Mouse (Mus musculus): ENCODE measurements around the gene Coro2b. TPM values are rescaled to one million over a fixed set of nuclear protein-coding genes. Genes with fewer than 3 reads are reported as not detected.

Gene Coro2b
- polyA plus RNA-seq, 1 experiment from 2014 or later: 5.8 TPM

DNA sequence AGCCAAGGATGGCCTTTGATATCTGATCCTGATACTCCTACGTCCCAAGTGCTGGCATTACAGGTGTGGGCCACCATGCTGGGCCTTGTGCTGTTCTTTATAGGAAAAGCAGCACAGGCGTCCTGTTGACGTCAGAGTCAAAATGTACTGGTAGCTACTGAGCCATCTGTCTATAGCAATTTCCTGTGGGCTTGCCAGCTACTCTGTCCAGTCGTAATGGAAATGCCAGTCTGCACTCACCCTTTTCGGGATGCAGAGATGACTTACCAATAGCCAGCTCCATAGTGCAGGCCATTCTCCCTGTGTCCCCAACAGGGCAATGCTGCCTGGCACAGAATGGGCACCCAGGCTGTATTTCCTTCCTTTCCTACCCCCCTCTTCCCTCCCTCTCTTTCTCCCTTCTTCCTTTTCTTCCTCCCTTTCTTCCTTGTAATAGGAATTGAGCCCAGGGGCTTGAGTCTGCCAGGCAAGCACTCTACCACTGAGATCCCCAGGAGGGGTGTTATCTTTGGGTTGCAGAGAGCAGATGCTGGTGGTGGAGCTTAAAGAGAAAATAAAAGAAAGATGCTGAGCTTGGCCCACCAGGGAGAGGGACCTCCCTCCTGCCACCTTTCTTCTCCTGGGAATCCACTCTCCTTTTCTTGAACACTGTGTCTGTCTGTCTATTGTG lies 98.6 kb downstream of the Coro2b start:
- WGBS: 67% methylated on average over 5 of the region's 5 CpGs
- Histone ChIP-seq H3K9ac (peak overlapping the region; percentile 33), H3K4me3 (no peak overlapping the region), H3K4me2 (0 out of 2 replicates have a peak overlapping the region, but pooled peaks have one; percentile 9), H3K27me3 (replicated peaks) (no peaks in the 10 kb centered on the region), H3K4me1 (replicated peaks) (peaks cover 42% of the 10 kb centered on the region), H3K27ac (ENCODE audit: poor library complexity, severe bottlenecking) (peak overlapping the region; percentile 98), H3K9me3 (replicated peaks) (no peaks in the 10 kb centered on the region), H3K36me3 (no peaks in the 10 kb centered on the region)
- no peak for ATAC-seq (ENCODE audit: insufficient number of reproducible peaks, low FRiP score)

DNA sequence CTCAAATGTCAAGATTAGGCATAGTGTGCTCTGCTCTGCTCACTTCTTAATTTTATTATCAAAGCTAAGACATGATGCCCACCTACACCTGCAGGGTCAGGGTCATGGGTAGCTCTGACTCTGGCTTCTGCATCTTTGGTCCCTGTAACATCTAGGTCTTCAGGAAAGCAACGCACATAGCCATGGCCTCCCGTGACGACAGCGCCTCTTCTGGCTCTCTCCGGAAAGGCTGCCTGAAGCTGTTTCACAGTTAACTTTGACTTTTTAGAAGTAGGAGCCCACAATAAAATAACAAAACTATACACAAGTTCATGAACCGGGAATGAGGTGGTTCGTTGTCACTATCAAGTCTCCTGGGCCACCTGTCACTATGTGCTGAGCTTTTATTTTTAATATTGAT lies 99.4 kb downstream of the Coro2b start:
- Histone ChIP-seq H3K4me1 (replicated peaks) (peaks cover 49% of the 10 kb centered on the region), H3K9ac (no peak overlapping the region), H3K36me3 (no peaks in the 10 kb centered on the region), H3K27ac (ENCODE audit: poor library complexity, severe bottlenecking) (peak overlapping the region; percentile 98), H3K4me3 (no peak overlapping the region), H3K4me2 (no peak overlapping the region), H3K27me3 (replicated peaks) (no peaks in the 10 kb centered on the region), H3K9me3 (replicated peaks) (no peaks in the 10 kb centered on the region)
- ATAC-seq (ENCODE audit: insufficient number of reproducible peaks, low FRiP score): no peak
- WGBS: 84% methylated on average over 7 of the region's 7 CpGs

DNA sequence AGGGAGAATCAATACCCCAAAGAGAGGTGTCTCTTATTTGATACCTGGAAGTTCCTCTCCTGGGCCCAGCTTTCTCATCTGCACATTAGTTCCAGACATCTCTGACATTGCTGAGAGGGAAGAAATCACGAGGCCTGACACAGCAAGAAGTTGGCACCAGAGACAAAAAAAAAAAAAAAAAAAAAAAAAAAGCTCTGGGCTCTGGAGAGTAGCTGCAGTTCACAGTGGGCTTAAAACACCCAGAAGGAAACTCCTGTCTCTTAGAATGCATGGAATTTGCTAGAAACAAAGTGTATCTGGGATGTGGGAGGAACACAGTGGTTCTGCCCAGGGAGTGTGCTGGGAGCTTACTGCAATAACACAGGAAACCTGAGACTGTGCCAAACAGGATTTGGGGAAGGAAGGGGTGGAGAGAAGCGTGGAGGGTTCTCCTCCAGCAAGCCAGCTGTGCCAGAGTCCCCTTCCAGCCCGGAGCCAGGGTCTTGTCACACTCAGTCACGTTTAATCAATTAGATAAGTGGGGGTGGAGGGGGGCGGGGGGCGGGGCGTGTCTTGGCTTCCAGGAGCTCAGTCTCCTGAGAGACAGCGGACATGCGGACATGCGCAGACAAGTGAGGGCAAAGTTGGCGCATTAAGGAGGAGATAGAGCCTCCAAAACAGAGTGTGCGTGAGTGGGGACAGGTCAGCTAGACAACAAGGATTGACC lies 101.1 kb downstream of the Coro2b start:
- H3K9ac ChIP-seq: peak overlapping the region; percentile 54; the same call in 1 of the 2 replicates
- no peak overlapping the region for H3K4me3 ChIP-seq
- WGBS: 2% methylated on average over 12 of the region's 12 CpGs
- H3K9me3 ChIP-seq (replicated peaks): no peaks in the 10 kb centered on the region
- peak overlapping the region; percentile 30 for H3K4me2 ChIP-seq
- H3K27ac ChIP-seq (ENCODE audit: poor library complexity, severe bottlenecking): peak overlapping the region; percentile 96
- H3K27me3 ChIP-seq (replicated peaks): no peaks in the 10 kb centered on the region
- peaks cover 52% of the 10 kb centered on the region for H3K4me1 ChIP-seq (replicated peaks)
- H3K36me3 ChIP-seq: peaks cover 5% of the 10 kb centered on the region; the same call in 1 of the 2 replicates
- ATAC-seq (ENCODE audit: insufficient number of reproducible peaks, low FRiP score): peak; percentile 89

DNA sequence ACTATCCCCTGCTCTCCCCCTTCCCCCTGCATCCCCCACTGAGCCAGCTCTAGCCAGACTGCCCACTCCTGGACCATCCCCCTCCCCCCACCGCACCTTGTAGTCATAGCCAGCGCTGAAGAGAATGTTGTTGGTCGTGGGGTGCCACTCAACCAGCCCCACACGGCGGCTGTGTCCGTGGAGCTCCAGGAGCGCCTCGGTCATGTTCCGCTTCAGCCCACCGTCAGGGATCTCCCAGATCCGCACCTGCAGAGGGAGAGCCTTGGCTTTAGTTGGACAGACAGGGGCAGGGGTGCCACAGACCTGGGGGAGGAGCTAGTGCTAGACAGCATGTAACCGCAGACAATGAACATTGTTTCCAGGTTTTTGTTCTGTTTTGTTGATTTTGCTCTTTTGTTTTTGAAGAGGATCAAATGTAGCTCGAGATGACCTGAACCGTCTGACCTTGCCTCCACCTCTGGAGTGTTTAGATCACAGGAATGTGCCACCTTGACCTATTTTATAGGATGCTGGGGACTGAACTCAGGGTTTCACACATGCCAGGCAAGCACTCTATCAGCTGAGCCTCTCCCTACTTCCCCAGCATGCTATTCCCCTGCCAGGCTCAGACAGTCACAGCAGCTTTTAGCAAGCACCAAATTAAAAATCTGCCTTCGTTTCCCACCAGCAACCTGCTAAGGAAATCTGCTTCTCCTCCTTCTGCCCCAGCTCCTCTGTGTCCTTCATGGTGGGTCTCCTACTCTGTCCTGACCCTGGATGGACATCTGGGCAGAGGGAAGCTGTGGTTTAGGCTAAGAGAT lies 104.4 kb downstream of the Coro2b start:
- H3K27ac ChIP-seq (ENCODE audit: poor library complexity, severe bottlenecking): no peak overlapping the region
- peaks cover 15% of the 10 kb centered on the region for H3K36me3 ChIP-seq
- H3K9ac ChIP-seq: no peak overlapping the region
- no peak overlapping the region for H3K4me2 ChIP-seq
- ATAC-seq (ENCODE audit: insufficient number of reproducible peaks, low FRiP score): no peak
- H3K4me1 ChIP-seq (replicated peaks): peaks cover 36% of the 10 kb centered on the region
- H3K4me3 ChIP-seq: no peak overlapping the region
- H3K9me3 ChIP-seq (replicated peaks): 0 out of 2 replicates have a peak, but pooled peaks cover 3% of the 10 kb centered on the region
- H3K27me3 ChIP-seq (replicated peaks): no peaks in the 10 kb centered on the region
- 74% methylated on average over 15 of the region's 15 CpGs for WGBS

DNA sequence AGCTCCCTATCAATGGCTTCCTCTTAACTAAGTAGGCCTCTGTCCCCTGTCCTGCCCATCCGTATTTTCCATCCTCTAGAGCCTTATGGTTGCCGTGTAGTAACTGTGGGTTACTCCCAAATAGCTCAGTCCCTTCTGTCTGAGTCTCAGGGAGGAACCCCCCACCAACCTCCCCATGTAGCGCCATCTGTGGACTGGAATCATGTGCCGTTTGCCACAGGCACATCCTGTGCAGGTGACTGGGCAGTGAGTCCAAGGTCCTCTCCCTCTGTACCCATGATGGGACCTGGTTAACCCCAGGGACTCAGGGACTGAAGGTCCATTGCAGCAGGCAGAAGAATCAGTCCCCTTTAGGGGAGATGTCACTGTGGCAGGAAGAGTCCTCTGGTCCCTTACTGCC lies 106.1 kb downstream of the Coro2b start:
- Histone ChIP-seq H3K36me3 (peaks cover 15% of the 10 kb centered on the region), H3K4me3 (no peak overlapping the region), H3K9me3 (replicated peaks) (0 out of 2 replicates have a peak, but pooled peaks cover 3% of the 10 kb centered on the region), H3K27ac (ENCODE audit: poor library complexity, severe bottlenecking) (no peak overlapping the region; the same call in 1 of the 2 replicates), H3K9ac (no peak overlapping the region), H3K4me1 (replicated peaks) (peaks cover 27% of the 10 kb centered on the region), H3K4me2 (no peak overlapping the region), H3K27me3 (replicated peaks) (no peaks in the 10 kb centered on the region)
- no peak for ATAC-seq (ENCODE audit: insufficient number of reproducible peaks, low FRiP score)
- WGBS: 85% methylated on average over 4 of the region's 4 CpGs

DNA sequence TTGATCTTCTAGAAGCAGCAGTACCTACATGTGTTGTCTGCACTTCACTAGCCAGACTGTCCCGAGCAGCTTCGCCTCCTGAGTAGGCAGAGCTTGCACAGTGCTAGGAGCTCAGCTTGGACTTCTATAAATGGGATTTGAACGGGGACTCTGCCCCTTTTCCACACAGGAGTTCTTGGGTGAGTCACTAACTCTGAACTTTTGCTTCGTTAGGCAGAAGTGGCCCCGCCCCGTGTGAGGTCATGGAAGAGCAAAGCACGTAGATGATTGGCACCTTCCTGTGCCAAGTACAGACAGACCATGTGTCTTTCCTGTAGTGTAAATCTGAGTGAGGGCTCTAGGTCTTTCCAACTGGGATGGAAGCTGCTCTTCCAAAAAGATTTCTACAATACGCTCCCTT lies 109.8 kb downstream of the Coro2b start:
- Histone ChIP-seq H3K36me3 (peaks cover 15% of the 10 kb centered on the region), H3K4me1 (replicated peaks) (peaks cover 17% of the 10 kb centered on the region), H3K27me3 (replicated peaks) (no peaks in the 10 kb centered on the region), H3K4me3 (no peak overlapping the region), H3K9ac (no peak overlapping the region; the same call in 1 of the 2 replicates), H3K4me2 (no peak overlapping the region), H3K9me3 (replicated peaks) (0 out of 2 replicates have a peak, but pooled peaks cover 3% of the 10 kb centered on the region), H3K27ac (ENCODE audit: poor library complexity, severe bottlenecking) (no peak overlapping the region)
- 73% methylated on average over 8 of the region's 8 CpGs for WGBS
- no peak for ATAC-seq (ENCODE audit: insufficient number of reproducible peaks, low FRiP score)

DNA sequence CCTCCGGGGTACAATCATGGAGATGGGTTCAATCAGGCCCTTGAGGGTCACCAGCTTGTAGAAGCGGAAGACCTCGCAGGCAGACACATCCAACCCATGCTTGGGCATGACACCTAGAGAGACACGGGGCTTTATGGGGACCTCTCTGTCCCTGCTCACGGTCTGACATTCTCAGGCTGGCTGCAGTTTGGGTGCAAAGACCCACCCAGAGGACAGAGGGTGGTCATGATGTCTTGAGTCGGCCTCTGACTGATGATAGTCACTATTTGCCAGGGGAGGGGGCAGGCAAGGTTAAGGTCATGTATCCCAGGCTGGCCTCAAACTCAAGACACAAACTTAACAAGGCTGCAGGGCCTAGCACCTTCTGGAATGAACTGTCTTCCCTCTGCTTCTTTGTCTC lies 110.3 kb downstream of the Coro2b start:
- peaks cover 15% of the 10 kb centered on the region for H3K36me3 ChIP-seq
- no peaks in the 10 kb centered on the region for H3K27me3 ChIP-seq (replicated peaks)
- 92% methylated on average over 6 of the region's 6 CpGs for WGBS
- no peak overlapping the region for H3K9ac ChIP-seq
- H3K4me2 ChIP-seq: no peak overlapping the region
- ATAC-seq (ENCODE audit: insufficient number of reproducible peaks, low FRiP score): no peak
- no peak overlapping the region for H3K4me3 ChIP-seq
- peaks cover 18% of the 10 kb centered on the region for H3K4me1 ChIP-seq (replicated peaks)
- H3K27ac ChIP-seq (ENCODE audit: poor library complexity, severe bottlenecking): no peak overlapping the region
- 0 out of 2 replicates have a peak, but pooled peaks cover 3% of the 10 kb centered on the region for H3K9me3 ChIP-seq (replicated peaks)

DNA sequence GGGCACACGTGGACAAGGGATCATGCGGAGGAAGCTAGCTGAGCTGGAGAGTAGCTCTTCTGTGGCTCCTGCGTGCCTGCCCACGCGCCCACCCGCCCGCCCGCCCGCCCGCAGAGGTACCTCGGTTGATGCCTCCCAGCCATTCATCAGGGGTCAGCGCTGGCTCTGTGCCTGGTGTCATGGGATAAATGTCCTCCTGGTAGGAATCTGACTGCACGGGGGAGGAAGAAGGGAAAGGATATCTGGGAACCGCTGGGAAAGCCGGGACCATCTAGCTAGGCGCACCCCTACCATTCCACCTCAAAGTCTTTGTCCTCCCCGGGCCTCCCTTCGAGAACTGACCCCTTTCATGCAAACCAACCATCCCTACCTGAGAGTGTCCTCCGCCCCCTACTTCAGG lies 110.8 kb downstream of the Coro2b start:
- H3K27me3 ChIP-seq (replicated peaks): no peaks in the 10 kb centered on the region
- H3K36me3 ChIP-seq: peaks cover 12% of the 10 kb centered on the region
- H3K4me2 ChIP-seq: no peak overlapping the region
- peaks cover 22% of the 10 kb centered on the region for H3K4me1 ChIP-seq (replicated peaks)
- H3K9me3 ChIP-seq (replicated peaks): 0 out of 2 replicates have a peak, but pooled peaks cover 3% of the 10 kb centered on the region
- 86% methylated on average over 19 of the region's 19 CpGs for WGBS
- H3K27ac ChIP-seq (ENCODE audit: poor library complexity, severe bottlenecking): 0 out of 2 replicates have a peak overlapping the region, but pooled peaks have one; percentile 2
- no peak overlapping the region for H3K4me3 ChIP-seq
- ATAC-seq (ENCODE audit: insufficient number of reproducible peaks, low FRiP score): no peak
- H3K9ac ChIP-seq: no peak overlapping the region

DNA sequence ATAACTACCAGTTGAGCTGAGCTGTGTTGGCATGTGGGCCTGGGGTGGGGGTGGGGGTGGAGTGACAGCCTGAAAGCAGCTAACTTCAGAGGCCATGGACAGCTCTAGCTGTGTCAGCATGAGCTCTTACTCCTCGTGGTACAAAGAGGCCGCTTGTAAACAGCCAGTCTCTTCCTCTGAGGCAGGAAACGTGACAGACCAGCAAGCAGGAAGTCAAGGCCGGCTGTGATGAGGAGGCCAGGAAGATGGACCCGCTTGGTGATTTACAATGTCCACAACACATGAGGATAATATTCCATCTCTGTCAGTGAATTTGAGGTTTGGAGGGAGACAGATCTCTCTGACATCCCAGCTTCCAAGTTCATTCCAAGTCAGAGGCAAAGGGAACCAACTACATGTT lies 111.6 kb downstream of the Coro2b start:
- Histone ChIP-seq H3K4me2 (no peak overlapping the region), H3K27me3 (replicated peaks) (no peaks in the 10 kb centered on the region), H3K36me3 (peaks cover 4% of the 10 kb centered on the region), H3K27ac (ENCODE audit: poor library complexity, severe bottlenecking) (0 out of 2 replicates have a peak overlapping the region, but pooled peaks have one; percentile 5), H3K9me3 (replicated peaks) (0 out of 2 replicates have a peak, but pooled peaks cover under 1% of the 10 kb centered on the region), H3K9ac (no peak overlapping the region), H3K4me1 (replicated peaks) (peaks cover 30% of the 10 kb centered on the region), H3K4me3 (no peak overlapping the region)
- WGBS: 39% methylated on average over 5 of the region's 5 CpGs
- ATAC-seq (ENCODE audit: insufficient number of reproducible peaks, low FRiP score): no peak

DNA sequence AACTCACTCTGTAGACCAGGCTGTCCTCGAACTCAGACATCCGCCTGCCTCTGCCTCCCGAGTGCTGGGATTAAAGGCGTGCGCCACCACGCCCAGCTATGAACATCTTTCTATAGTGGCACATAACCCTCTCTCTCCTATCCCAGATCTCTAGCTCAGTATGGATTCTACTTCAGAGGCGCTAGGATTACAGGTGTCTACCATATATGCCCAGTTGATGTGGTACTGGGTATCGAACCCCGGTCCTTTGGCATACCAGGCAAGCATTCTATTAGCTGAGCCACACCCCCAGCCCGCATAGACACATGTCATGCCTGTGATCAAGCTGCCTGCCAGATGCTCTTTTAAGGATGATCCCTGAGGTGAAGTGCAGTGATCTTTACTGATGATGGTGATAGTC lies 113.0 kb downstream of the Coro2b start:
- Histone ChIP-seq H3K27ac (ENCODE audit: poor library complexity, severe bottlenecking) (no peak overlapping the region), H3K27me3 (replicated peaks) (no peaks in the 10 kb centered on the region), H3K36me3 (no peaks in the 10 kb centered on the region), H3K4me2 (no peak overlapping the region), H3K4me3 (no peak overlapping the region), H3K9me3 (replicated peaks) (0 out of 2 replicates have a peak, but pooled peaks cover 2% of the 10 kb centered on the region), H3K4me1 (replicated peaks) (peaks cover 43% of the 10 kb centered on the region), H3K9ac (no peak overlapping the region)
- no peak for ATAC-seq (ENCODE audit: insufficient number of reproducible peaks, low FRiP score)
- 92% methylated on average over 10 of the region's 10 CpGs for WGBS

DNA sequence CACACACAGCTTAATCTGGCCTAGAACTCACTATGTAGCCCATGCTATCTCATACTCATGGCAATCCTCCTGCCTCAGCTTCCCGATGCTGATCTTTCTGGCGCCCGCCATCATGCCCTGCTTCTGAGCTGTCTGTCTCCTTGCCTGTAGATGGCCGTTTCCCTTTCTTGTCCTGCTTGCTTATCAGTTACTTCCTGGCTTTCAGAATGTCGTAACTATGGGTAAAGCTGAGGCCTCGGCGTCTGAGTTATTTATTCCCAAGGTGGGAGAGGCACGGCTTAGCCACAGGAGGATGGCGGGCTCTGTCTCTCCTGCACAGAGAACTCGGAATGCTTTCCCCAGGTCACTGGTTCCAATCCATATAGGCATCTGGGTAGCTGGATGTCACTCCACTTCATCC lies 113.9 kb downstream of the Coro2b start:
- Histone ChIP-seq H3K27me3 (replicated peaks) (no peaks in the 10 kb centered on the region), H3K36me3 (no peaks in the 10 kb centered on the region), H3K9me3 (replicated peaks) (0 out of 2 replicates have a peak, but pooled peaks cover 4% of the 10 kb centered on the region), H3K9ac (no peak overlapping the region), H3K4me1 (replicated peaks) (peaks cover 43% of the 10 kb centered on the region), H3K4me3 (no peak overlapping the region), H3K27ac (ENCODE audit: poor library complexity, severe bottlenecking) (no peak overlapping the region), H3K4me2 (no peak overlapping the region)
- no peak for ATAC-seq (ENCODE audit: insufficient number of reproducible peaks, low FRiP score)
- 57% methylated on average over 10 of the region's 10 CpGs for WGBS

All from heart, embryonic 12.5 days (tissue).